Mouse (Mus musculus): ENCODE measurements around the gene Ccser1. TPM values are rescaled to one million over a fixed set of nuclear protein-coding genes. Genes with fewer than 3 reads are reported as not detected.

The Ccser1 gene
- polyA plus RNA-seq, 1 experiment from 2014 or later, result 6.1 TPM

GRCm38 (mm10) chr6:61621707-61622106 lies 441.6 kb downstream of the Ccser1 start:
- no peak overlapping the region for H3K4me3 ChIP-seq (replicated peaks)
- H3K4me2 ChIP-seq, result no peak overlapping the region
- H3K4me1 ChIP-seq, result no peaks in the 10 kb centered on the region
- whole genome bisulfite sequencing, result 53% methylated on average over 3 of the region's 3 CpGs
- no peaks in the 10 kb centered on the region for H3K36me3 ChIP-seq
- no peaks in the 10 kb centered on the region for H3K9me3 ChIP-seq
- no peaks in the 10 kb centered on the region for H3K27me3 ChIP-seq (replicated peaks)
- ATAC-seq (ENCODE audit: insufficient read depth, low FRiP score, low read depth), result no peak
- no peak overlapping the region for H3K9ac ChIP-seq
- no peak overlapping the region for H3K27ac ChIP-seq

- ATAC-seq (ENCODE audit: insufficient read depth, low FRiP score, low read depth), result no peak
- Histone ChIP-seq H3K4me3 (replicated peaks) (no peak overlapping the region), H3K9me3 (no peaks in the 10 kb centered on the region), H3K4me1 (no peaks in the 10 kb centered on the region), H3K27ac (no peak overlapping the region), H3K9ac (no peak overlapping the region), H3K4me2 (no peak overlapping the region), H3K36me3 (no peaks in the 10 kb centered on the region), H3K27me3 (replicated peaks) (no peaks in the 10 kb centered on the region)
Measured at GRCm38 (mm10) chr6:61661414-61661813, 481.3 kb downstream of the Ccser1 start.

- Histone ChIP-seq H3K4me3 (replicated peaks) (no peak overlapping the region), H3K4me1 (no peaks in the 10 kb centered on the region), H3K27me3 (replicated peaks) (no peaks in the 10 kb centered on the region), H3K9me3 (no peaks in the 10 kb centered on the region), H3K36me3 (no peaks in the 10 kb centered on the region), H3K27ac (no peak overlapping the region), H3K9ac (no peak overlapping the region), H3K4me2 (no peak overlapping the region)
- ATAC-seq (ENCODE audit: insufficient read depth, low FRiP score, low read depth), result no peak
- 79% methylated on average over 1 of the region's 1 CpGs for WGBS
Measured at GRCm38 (mm10) chr6:61664572-61664971, 484.4 kb downstream of the Ccser1 start.

GRCm38 (mm10) chr6:61687002-61687401 lies 506.9 kb downstream of the Ccser1 start:
- Histone ChIP-seq H3K9ac (no peak overlapping the region), H3K9me3 (no peaks in the 10 kb centered on the region), H3K36me3 (no peaks in the 10 kb centered on the region), H3K27ac (no peak overlapping the region), H3K27me3 (replicated peaks) (no peaks in the 10 kb centered on the region), H3K4me1 (no peaks in the 10 kb centered on the region), H3K4me2 (no peak overlapping the region), H3K4me3 (replicated peaks) (no peak overlapping the region)
- ATAC-seq (ENCODE audit: insufficient read depth, low FRiP score, low read depth), result no peak
- 25% methylated on average over 2 of the region's 2 CpGs for WGBS

- Histone ChIP-seq H3K4me2 (no peak overlapping the region), H3K4me1 (no peaks in the 10 kb centered on the region), H3K9ac (no peak overlapping the region), H3K27ac (no peak overlapping the region), H3K4me3 (replicated peaks) (no peak overlapping the region), H3K9me3 (no peaks in the 10 kb centered on the region), H3K27me3 (replicated peaks) (no peaks in the 10 kb centered on the region), H3K36me3 (no peaks in the 10 kb centered on the region)
- ATAC-seq (ENCODE audit: insufficient read depth, low FRiP score, low read depth), result no peak
- 91% methylated on average over 7 of the region's 7 CpGs for WGBS
Measured at GRCm38 (mm10) chr6:61703003-61703402, 522.9 kb downstream of the Ccser1 start.

- ATAC-seq (ENCODE audit: insufficient read depth, low FRiP score, low read depth), result no peak
- no peaks in the 10 kb centered on the region for H3K4me1 ChIP-seq
- H3K4me2 ChIP-seq, result no peak overlapping the region
- no peaks in the 10 kb centered on the region for H3K36me3 ChIP-seq
- no peaks in the 10 kb centered on the region for H3K9me3 ChIP-seq
- H3K9ac ChIP-seq, result no peak overlapping the region
- H3K4me3 ChIP-seq (replicated peaks), result no peak overlapping the region
- 85% methylated on average over 1 of the region's 1 CpGs for WGBS
- H3K27ac ChIP-seq, result no peak overlapping the region
- H3K27me3 ChIP-seq (replicated peaks), result no peaks in the 10 kb centered on the region
Measured at GRCm38 (mm10) chr6:61721220-61721619, 541.1 kb downstream of the Ccser1 start.

- Histone ChIP-seq H3K4me3 (replicated peaks) (no peak overlapping the region), H3K36me3 (no peaks in the 10 kb centered on the region), H3K27me3 (replicated peaks) (no peaks in the 10 kb centered on the region), H3K9me3 (no peaks in the 10 kb centered on the region), H3K4me1 (no peaks in the 10 kb centered on the region), H3K4me2 (no peak overlapping the region), H3K27ac (no peak overlapping the region), H3K9ac (no peak overlapping the region)
- 36% methylated on average over 1 of the region's 1 CpGs for WGBS
- no peak for ATAC-seq (ENCODE audit: insufficient read depth, low FRiP score, low read depth)
Measured at GRCm38 (mm10) chr6:61729065-61729464, 548.9 kb downstream of the Ccser1 start.

- Histone ChIP-seq H3K4me2 (no peak overlapping the region), H3K36me3 (no peaks in the 10 kb centered on the region), H3K4me1 (no peaks in the 10 kb centered on the region), H3K9me3 (no peaks in the 10 kb centered on the region), H3K27me3 (replicated peaks) (no peaks in the 10 kb centered on the region), H3K27ac (no peak overlapping the region), H3K9ac (no peak overlapping the region), H3K4me3 (replicated peaks) (no peak overlapping the region)
- ATAC-seq (ENCODE audit: insufficient read depth, low FRiP score, low read depth), result no peak
- 74% methylated on average over 5 of the region's 5 CpGs for WGBS
Measured at GRCm38 (mm10) chr6:61730088-61730880, 550.2 kb downstream of the Ccser1 start.

GRCm38 (mm10) chr6:61746346-61746745 lies 566.2 kb downstream of the Ccser1 start:
- Histone ChIP-seq H3K4me2 (no peak overlapping the region), H3K9me3 (no peaks in the 10 kb centered on the region), H3K27me3 (replicated peaks) (no peaks in the 10 kb centered on the region), H3K4me3 (replicated peaks) (no peak overlapping the region), H3K36me3 (no peaks in the 10 kb centered on the region), H3K27ac (no peak overlapping the region), H3K9ac (no peak overlapping the region), H3K4me1 (no peaks in the 10 kb centered on the region)
- WGBS, result 69% methylated on average over 1 of the region's 1 CpGs
- no peak for ATAC-seq (ENCODE audit: insufficient read depth, low FRiP score, low read depth)

- Histone ChIP-seq H3K9ac (no peak overlapping the region), H3K4me3 (replicated peaks) (no peak overlapping the region), H3K9me3 (no peaks in the 10 kb centered on the region), H3K36me3 (no peaks in the 10 kb centered on the region), H3K27ac (no peak overlapping the region), H3K27me3 (replicated peaks) (no peaks in the 10 kb centered on the region), H3K4me2 (no peak overlapping the region), H3K4me1 (no peaks in the 10 kb centered on the region)
- no peak for ATAC-seq (ENCODE audit: insufficient read depth, low FRiP score, low read depth)
- WGBS, result 84% methylated on average over 3 of the region's 3 CpGs
Measured at GRCm38 (mm10) chr6:61762135-61762534, 582.0 kb downstream of the Ccser1 start.

- 68% methylated on average over 5 of the region's 5 CpGs for WGBS
- H3K4me2 ChIP-seq, result no peak overlapping the region
- H3K9ac ChIP-seq, result no peak overlapping the region
- H3K9me3 ChIP-seq, result no peaks in the 10 kb centered on the region
- ATAC-seq (ENCODE audit: insufficient read depth, low FRiP score, low read depth), result no peak
- no peaks in the 10 kb centered on the region for H3K36me3 ChIP-seq
- H3K4me1 ChIP-seq, result no peaks in the 10 kb centered on the region
- no peaks in the 10 kb centered on the region for H3K27me3 ChIP-seq (replicated peaks)
- H3K4me3 ChIP-seq (replicated peaks), result no peak overlapping the region
- H3K27ac ChIP-seq, result no peak overlapping the region
Measured at GRCm38 (mm10) chr6:61763379-61763778, 583.3 kb downstream of the Ccser1 start.

- no peak for ATAC-seq (ENCODE audit: insufficient read depth, low FRiP score, low read depth)
- Histone ChIP-seq H3K4me2 (no peak overlapping the region), H3K4me1 (no peaks in the 10 kb centered on the region), H3K27me3 (replicated peaks) (no peaks in the 10 kb centered on the region), H3K36me3 (no peaks in the 10 kb centered on the region), H3K9me3 (no peaks in the 10 kb centered on the region), H3K4me3 (replicated peaks) (no peak overlapping the region), H3K27ac (no peak overlapping the region), H3K9ac (no peak overlapping the region)
- WGBS, result 69% methylated on average over 2 of the region's 2 CpGs
Measured at GRCm38 (mm10) chr6:61765801-61766200, 585.7 kb downstream of the Ccser1 start.

GRCm38 (mm10) chr6:61767151-61767550 lies 587.0 kb downstream of the Ccser1 start:
- no peaks in the 10 kb centered on the region for H3K36me3 ChIP-seq
- H3K9ac ChIP-seq, result no peak overlapping the region
- ATAC-seq (ENCODE audit: insufficient read depth, low FRiP score, low read depth), result no peak
- H3K27ac ChIP-seq, result no peak overlapping the region
- no peaks in the 10 kb centered on the region for H3K9me3 ChIP-seq
- H3K4me3 ChIP-seq (replicated peaks), result no peak overlapping the region
- WGBS, result 60% methylated on average over 8 of the region's 8 CpGs
- no peaks in the 10 kb centered on the region for H3K27me3 ChIP-seq (replicated peaks)
- H3K4me1 ChIP-seq, result no peaks in the 10 kb centered on the region
- H3K4me2 ChIP-seq, result no peak overlapping the region
